Mouse (Mus musculus) embryonic facial prominence, embryonic 11.5 days (tissue): ENCODE results near the gene Gm10490. TPM values are rescaled to one million over a fixed set of nuclear protein-coding genes. Genes with fewer than 3 reads are reported as not detected.
"Not testable (repeated sequence)": the region's sequence is repeated elsewhere in the genome, so short reads cannot be mapped to it uniquely, and the experiment has no call there.

Experiments used
- ATAC-seq: fragments of 200-750 bp; cut with Nextera tagmentation; replicated peaks from 2 replicates; pipeline ENCODE4 v1.8.0; 2017; ENCODE audit warnings: low read depth; ENCODE audit not compliant: insufficient number of reproducible peaks, low FRiP score, low TSS enrichment
- DNase-seq: peaks from one replicate; pipeline ENCODE4 v3.0.0-alpha.2; 2015; ENCODE audit warnings: low spot score
- H3K27ac ChIP-seq: fragments of 300-500 bp; sonication (generic); replicated peaks from 2 replicates; pipeline ENCODE4 v1.5.1; 2014; ENCODE audit warnings: mild to moderate bottlenecking, low read depth, low read length, control low read depth
- H3K27me3 ChIP-seq: fragments of 300-500 bp; sonication (generic); 2 replicates; pipeline ENCODE4 v1.6.1; 2014; ENCODE audit warnings: mild to moderate bottlenecking, low read length, moderate library complexity, mixed read lengths; ENCODE audit not compliant: control insufficient read depth, insufficient read depth
- H3K36me3 ChIP-seq: fragments of 300-500 bp; sonication (generic); replicated peaks from 2 replicates; pipeline ENCODE4 v1.6.1; 2014; ENCODE audit warnings: low read depth, mild to moderate bottlenecking, low read length, moderate library complexity, mixed read lengths; ENCODE audit not compliant: control insufficient read depth, insufficient read depth
- H3K4me1 ChIP-seq: fragments of 300-500 bp; sonication (generic); 2 replicates; pipeline ENCODE4 v1.6.1; 2014; ENCODE audit warnings: low read length, mixed read lengths; ENCODE audit not compliant: control insufficient read depth, insufficient read depth
- H3K4me2 ChIP-seq: fragments of 300-500 bp; sonication (generic); 2 replicates; pipeline ENCODE4 v1.6.1; 2014; ENCODE audit warnings: low read depth, mild to moderate bottlenecking, control low read depth, low read length, moderate library complexity
- H3K4me3 ChIP-seq: fragments of 300-500 bp; sonication (generic); 2 replicates; pipeline ENCODE4 v1.5.1; 2014; ENCODE audit warnings: low read depth, low read length, control low read depth
- H3K9ac ChIP-seq: fragments of 300-500 bp; sonication (generic); replicated peaks from 2 replicates; pipeline ENCODE4 v1.6.1; 2014; ENCODE audit warnings: mild to moderate bottlenecking, control low read depth, low read length
- H3K9me3 ChIP-seq: fragments of 300-500 bp; sonication (generic); replicated peaks from 2 replicates; pipeline ENCODE4 v1.6.1; 2016; ENCODE audit warnings: mild to moderate bottlenecking, low read length, inconsistent platforms, mixed read lengths; ENCODE audit not compliant: control insufficient read depth
- WGBS: fragments of 180-500 bp; shearing (Covaris S2); extraction: QIAGEN DNeasy Blood & Tissue Kit; methylation state at CpG from one replicate; pipeline ENCODE4 v1.1.7; 2014; 5-methylcytosine and 5-hydroxymethylcytosine counted together
- polyA plus RNA-seq: library from polyadenylated mRNA; unstranded; fragments of >200 nt; fragmentation: Nextera tagmentation; extraction: Ambion mirVana; gene quantifications from 2 replicates; pipeline ENCODE4 v1.2.1, GENCODE M21; 2014

The Gm10490 gene
- polyA plus RNA-seq = not detected in 2 replicates

GRCm38 (mm10) chrX:7909242-7909641, at the start of gene Gm10490:
Gene Gm10490, plus strand, starts transcription at chrX:7909542.
- H3K9me3 ChIP-seq, ATAC-seq, H3K27me3 ChIP-seq, DNase-seq, H3K9ac ChIP-seq, H3K36me3 ChIP-seq, H3K4me2 ChIP-seq, H3K4me3 ChIP-seq, H3K4me1 ChIP-seq, H3K27ac ChIP-seq: not testable (repeated sequence)
- 90% methylated on average over 4 of the region's 4 CpGs for WGBS

DNA sequence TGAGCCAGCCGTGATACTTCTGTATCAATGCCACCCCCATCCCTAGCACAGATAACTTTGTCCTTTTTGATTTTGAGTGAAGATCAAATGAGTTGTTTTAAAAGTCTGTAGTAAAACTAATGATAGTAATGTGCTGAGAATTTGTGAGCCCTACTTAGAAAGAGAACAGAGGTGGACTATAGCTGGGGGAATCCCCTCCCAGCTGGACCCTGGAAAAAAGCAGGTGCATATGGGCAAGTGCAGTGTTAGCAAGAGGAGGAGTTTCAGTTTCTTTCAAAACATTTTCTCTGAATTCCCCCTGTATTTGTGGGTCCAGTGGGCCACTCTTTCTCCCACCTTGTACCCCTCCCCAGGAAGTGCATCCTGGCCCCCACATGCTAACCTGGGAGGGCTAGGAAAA, 46.2 kb upstream of the Gm10490 start:
- no peak for DNase-seq

GRCm38 (mm10) chrX:7864551-7864950, 44.8 kb upstream of the Gm10490 start:
- Histone ChIP-seq H3K27me3 (no peaks in the 10 kb centered on the region), H3K4me2 (no peak overlapping the region), H3K4me1 (no peaks in the 10 kb centered on the region), H3K9me3 (no peaks in the 10 kb centered on the region), H3K27ac (no peak overlapping the region), H3K36me3 (no peaks in the 10 kb centered on the region), H3K4me3 (no peak overlapping the region), H3K9ac (no peak overlapping the region)
- WGBS = 75% methylated on average over 3 of the region's 3 CpGs
- DNase-seq (no peak), ATAC-seq (no peak)

More for the DNA sequence above, 46.2 kb upstream of the Gm10490 start:
- Histone ChIP-seq H3K4me3 (no peak overlapping the region), H3K9ac (no peak overlapping the region), H3K9me3 (no peaks in the 10 kb centered on the region), H3K27ac (no peak overlapping the region), H3K4me2 (no peak overlapping the region), H3K36me3 (no peaks in the 10 kb centered on the region), H3K4me1 (no peaks in the 10 kb centered on the region), H3K27me3 (no peaks in the 10 kb centered on the region)
- WGBS = 71% methylated on average over 1 of the region's 1 CpGs
- ATAC-seq = no peak

- WGBS = 72% methylated on average over 2 of the region's 2 CpGs
- Histone ChIP-seq H3K4me3 (no peak overlapping the region), H3K27me3 (no peaks in the 10 kb centered on the region), H3K4me1 (no peaks in the 10 kb centered on the region), H3K4me2 (no peak overlapping the region), H3K9me3 (no peaks in the 10 kb centered on the region), H3K9ac (no peak overlapping the region), H3K27ac (no peak overlapping the region), H3K36me3 (no peaks in the 10 kb centered on the region; the same call in 1 of the 2 replicates)
- ATAC-seq (no peak), DNase-seq (no peak)
These were observed 44.0 kb upstream of the Gm10490 start for GRCm38 (mm10) chrX:7865343-7865742.

GRCm38 (mm10) chrX:7865786-7866185, 43.6 kb upstream of the Gm10490 start:
- DNase-seq = no peak
- H3K4me3 ChIP-seq = no peak overlapping the region
- no peaks in the 10 kb centered on the region for H3K9me3 ChIP-seq
- ATAC-seq = no peak
- no peak overlapping the region for H3K9ac ChIP-seq
- no peaks in the 10 kb centered on the region; the same call in 1 of the 2 replicates for H3K36me3 ChIP-seq
- no peaks in the 10 kb centered on the region for H3K4me1 ChIP-seq
- 82% methylated on average over 2 of the region's 2 CpGs for WGBS
- no peak overlapping the region for H3K4me2 ChIP-seq
- no peak overlapping the region for H3K27ac ChIP-seq
- H3K27me3 ChIP-seq = no peaks in the 10 kb centered on the region

DNA sequence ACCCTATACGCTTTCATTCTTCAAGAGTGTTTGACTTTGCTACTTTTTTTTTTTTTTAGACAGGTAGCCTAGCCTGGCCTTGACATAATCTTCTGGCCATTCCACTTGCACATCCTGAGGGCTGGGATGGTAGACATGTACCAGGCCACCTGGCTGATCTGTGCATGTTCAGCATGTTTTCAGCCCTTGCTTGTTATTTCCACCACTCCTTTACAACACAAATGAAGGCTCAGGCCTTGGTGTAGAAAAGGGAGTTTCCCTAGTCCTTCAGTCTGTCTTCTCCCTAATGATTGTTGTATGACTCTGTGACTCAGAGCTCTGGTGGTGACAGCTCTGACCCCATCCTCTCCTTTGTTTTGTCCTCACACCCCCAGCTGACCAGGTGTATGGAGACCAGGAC, 42.2 kb upstream of the Gm10490 start:
- no peaks in the 10 kb centered on the region; the same call in 1 of the 2 replicates for H3K36me3 ChIP-seq
- no peak overlapping the region for H3K4me3 ChIP-seq
- ATAC-seq = no peak
- no peak overlapping the region for H3K9ac ChIP-seq
- no peak overlapping the region for H3K4me2 ChIP-seq
- no peaks in the 10 kb centered on the region for H3K27me3 ChIP-seq
- no peak for DNase-seq
- H3K4me1 ChIP-seq = no peaks in the 10 kb centered on the region
- H3K9me3 ChIP-seq = no peaks in the 10 kb centered on the region
- no peak overlapping the region for H3K27ac ChIP-seq
- WGBS = 88% methylated on average over 1 of the region's 1 CpGs

DNA sequence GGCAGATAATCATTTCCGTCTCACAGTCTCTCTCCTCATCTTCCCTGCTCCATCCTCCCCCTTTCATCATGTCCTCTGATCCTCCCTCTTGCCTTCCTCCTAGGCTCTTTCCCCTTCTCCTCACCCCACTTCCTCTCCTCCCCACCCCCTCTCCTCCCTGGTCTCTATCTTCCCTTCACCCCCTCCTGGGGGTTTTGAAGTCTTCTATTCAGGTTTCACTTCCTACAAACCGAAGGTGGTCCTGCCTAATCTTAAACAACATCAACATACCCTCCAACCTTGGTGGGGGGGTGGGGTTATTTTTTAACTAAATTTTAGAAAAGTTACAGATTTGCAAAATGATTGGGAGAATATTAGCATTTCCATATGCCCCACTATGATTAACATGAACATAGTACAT, 40.8 kb upstream of the Gm10490 start:
- 54% methylated on average over 2 of the region's 2 CpGs for WGBS
- no peak overlapping the region for H3K4me2 ChIP-seq
- DNase-seq = no peak

GRCm38 (mm10) chrX:7869826-7870225, 39.5 kb upstream of the Gm10490 start:
- DNase-seq (no peak), ATAC-seq (no peak)
- H3K36me3 ChIP-seq = no peaks in the 10 kb centered on the region; the same call in 1 of the 2 replicates
- no peaks in the 10 kb centered on the region for H3K27me3 ChIP-seq
- no peak overlapping the region for H3K9ac ChIP-seq
- H3K4me3 ChIP-seq = no peak overlapping the region
- no peak overlapping the region for H3K4me2 ChIP-seq
- no peaks in the 10 kb centered on the region for H3K4me1 ChIP-seq
- WGBS = 39% methylated on average over 3 of the region's 3 CpGs
- no peak overlapping the region for H3K27ac ChIP-seq
- H3K9me3 ChIP-seq = no peaks in the 10 kb centered on the region

More for the DNA sequence above, 40.8 kb upstream of the Gm10490 start:
- no peaks in the 10 kb centered on the region for H3K4me1 ChIP-seq
- no peak overlapping the region for H3K27ac ChIP-seq
- H3K9me3 ChIP-seq = no peaks in the 10 kb centered on the region
- no peak overlapping the region for H3K9ac ChIP-seq
- ATAC-seq = no peak
- H3K27me3 ChIP-seq = no peaks in the 10 kb centered on the region
- H3K4me3 ChIP-seq = no peak overlapping the region
- H3K36me3 ChIP-seq = no peaks in the 10 kb centered on the region; the same call in 1 of the 2 replicates
